23 mouse cellular contexts compared by ENCODE assay signal in the genomic region with DNA sequence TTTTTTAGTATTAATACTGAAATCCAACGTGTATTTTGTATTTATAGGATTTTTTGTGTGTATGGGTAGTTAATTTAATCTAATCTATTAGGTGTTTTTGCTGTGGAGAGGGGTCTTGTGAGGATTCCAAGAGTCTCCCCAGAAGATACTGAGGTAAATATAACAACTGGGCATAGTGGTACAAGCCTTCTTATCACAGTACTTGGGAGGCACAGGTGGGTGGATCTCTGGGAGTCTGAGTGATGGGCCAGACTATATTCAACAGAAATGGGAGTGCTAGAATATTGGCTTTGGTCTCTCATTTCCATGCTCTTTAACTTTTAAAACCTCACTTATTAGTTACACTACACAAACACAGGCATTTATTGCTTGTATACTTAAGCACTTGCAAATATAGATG. TPM values are rescaled to one million over a fixed set of nuclear protein-coding genes. Genes with fewer than 3 reads are reported as not detected.
DNase-seq lines count a peak whose midpoint lies in the region; ATAC-seq lines count a peak whose summit lies in the region.
"Had no signal": no experiment of that assay in that cellular context is flagged by ENCODE, and none has a peak within 500 bp of the region (broad histone marks: within the 10 kb centered on the region; RNA-seq: fewer than 3 reads in every experiment).

No protein-coding gene starts in this region.

- H3K27me3 ChIP-seq in erythroblast, embryonic 14.5 days (ENCODE audit: control insufficient read depth) = peaks cover 28% of the 10 kb centered on the region
- H3K27me3 ChIP-seq in liver, embryonic 12.5 days (replicated peaks) = 0 out of 2 replicates have a peak, but pooled peaks cover 5% of the 10 kb centered on the region
- H3K27me3 ChIP-seq in liver, embryonic 16.5 days (ENCODE audit: control insufficient read depth, insufficient read depth, low read depth, low read length) = no peaks in the 10 kb centered on the region
- H3K27me3 ChIP-seq: embryonic facial prominence, embryonic 15.5 days; forebrain, embryonic 13.5 days; heart, embryonic 15.5 days had no signal

- peak overlapping the region; percentile 37 for H3K4me2 ChIP-seq in liver, embryonic 12.5 days
- peak overlapping the region; percentile 33 for H3K4me2 ChIP-seq in liver, embryonic 16.5 days (ENCODE audit: low read depth, low read length)
- H3K4me2 ChIP-seq: embryonic facial prominence, embryonic 15.5 days; forebrain, embryonic 13.5 days; heart, embryonic 15.5 days; hindbrain, embryonic 14.5 days had no signal

- ATAC-seq in liver, embryonic 12.5 days = peak; percentile 94
- ATAC-seq in liver, embryonic 16.5 days (ENCODE audit: low read depth) = peak; percentile 95
- ATAC-seq: forebrain, postnatal 0 days had no signal

- H3K36me3 ChIP-seq in erythroblast, embryonic 14.5 days (ENCODE audit: control insufficient read depth) = no peaks in the 10 kb centered on the region
- no peaks in the 10 kb centered on the region for H3K36me3 ChIP-seq in liver, embryonic 12.5 days
- H3K36me3 ChIP-seq in liver, embryonic 16.5 days (ENCODE audit: control insufficient read depth, insufficient read depth) = no peaks in the 10 kb centered on the region
- H3K36me3 ChIP-seq: embryonic facial prominence, embryonic 15.5 days; heart, embryonic 15.5 days; hindbrain, embryonic 10.5 days had no signal

- no peaks in the 10 kb centered on the region for H3K9me3 ChIP-seq in erythroblast, embryonic 14.5 days (ENCODE audit: control insufficient read depth, low read length)
- H3K9me3 ChIP-seq in liver, embryonic 12.5 days (replicated peaks) = no peaks in the 10 kb centered on the region
- H3K9me3 ChIP-seq in liver, embryonic 16.5 days (replicated peaks; ENCODE audit: control insufficient read depth, low read length) = no peaks in the 10 kb centered on the region
- H3K9me3 ChIP-seq: embryonic facial prominence, embryonic 15.5 days; forebrain, embryonic 13.5 days; heart, embryonic 15.5 days; hindbrain, embryonic 10.5 days had no signal

- 43% methylated on average over 1 of the region's 1 CpGs for WGBS in liver, embryonic 12.5 days (ENCODE audit: insufficient replicate concordance)
- WGBS in liver, embryonic 16.5 days (ENCODE audit: insufficient replicate concordance) = 48% methylated on average over 1 of the region's 1 CpGs

- H3K4me1 ChIP-seq in erythroblast, embryonic 14.5 days (ENCODE audit: control insufficient read depth) = peaks cover 37% of the 10 kb centered on the region
- peaks cover 31% of the 10 kb centered on the region for H3K4me1 ChIP-seq in liver, embryonic 12.5 days
- peaks cover 14% of the 10 kb centered on the region for H3K4me1 ChIP-seq in liver, embryonic 16.5 days (ENCODE audit: control insufficient read depth, low read depth, low read length)
- H3K4me1 ChIP-seq: embryonic facial prominence, embryonic 15.5 days; forebrain, embryonic 13.5 days had no signal

- peak; percentile 42 for DNase-seq in c-Kit-negative CD71-positive TER-119-positive erythroid progenitor cells, embryonic 14.5 days (ENCODE audit: low read depth, low spot score)
- no peak for DNase-seq in heart, postnatal 25 days (ENCODE audit: low spot score)
- no peak for DNase-seq in gastrocnemius, postnatal 10 days
- DNase-seq in gastrocnemius, adult 8-10 months (ENCODE audit: low spot score in 2 of 2) = no peak
- DNase-seq: adrenal gland, postnatal 10 days; cerebellum, adult 2 months; cerebellum, postnatal 14 days; embryo, embryonic 11 days; forebrain, postnatal 0 days; heart, adult 18-20 months; heart, postnatal 14 days had no signal

- intact Hi-C loops in heart, postnatal 25 days (cut with DNase I) = loop anchor here (5.0 kb wide), 2 partner anchors 36 to 211 kb away; partner anchors contain the start of genes Arrb1 and Slco2b1

- peak overlapping the region; percentile 13 for H3K4me3 ChIP-seq in erythroblast, embryonic 14.5 days (replicated peaks)
- H3K4me3 ChIP-seq in liver, embryonic 12.5 days = no peak overlapping the region
- H3K4me3 ChIP-seq in liver, embryonic 16.5 days (ENCODE audit: low read depth, low read length) = no peak overlapping the region
- H3K4me3 ChIP-seq: embryonic facial prominence, embryonic 15.5 days; forebrain, embryonic 13.5 days; heart, embryonic 15.5 days; hindbrain, embryonic 10.5 days had no signal

- H3K9ac ChIP-seq in liver, embryonic 12.5 days = peak overlapping the region; percentile 57
- no peak overlapping the region; the same call in 1 of the 2 replicates for H3K9ac ChIP-seq in liver, embryonic 16.5 days (ENCODE audit: low read depth, low read length)
- H3K9ac ChIP-seq: embryonic facial prominence, embryonic 15.5 days; forebrain, embryonic 13.5 days; forebrain, postnatal 0 days; heart, embryonic 15.5 days; hindbrain, embryonic 14.5 days had no signal

- H3K27ac ChIP-seq in liver, embryonic 12.5 days = peak overlapping the region; percentile 78
- peak overlapping the region; percentile 75 for H3K27ac ChIP-seq in liver, embryonic 16.5 days (ENCODE audit: low read length)
- H3K27ac ChIP-seq: embryonic facial prominence, embryonic 15.5 days; forebrain, embryonic 13.5 days; heart, embryonic 15.5 days; hindbrain, embryonic 10.5 days; hindbrain, embryonic 14.5 days had no signal

RNA-seq across cellular contexts. Expression of gene Rps3, which starts 17.6 kb away (rescaled TPM):
- polyA plus RNA-seq in erythroblast, embryonic 14.5 days (2012) = 40.9 and 83.1 TPM in 2 replicates
- polyA plus RNA-seq in liver, embryonic 12.5 days (2016; fragmentation: Nextera tagmentation; extraction: Ambion mirVana) = 688 TPM in 2 replicates
- 400 and 448 TPM in 2 replicates for polyA plus RNA-seq in liver, embryonic 16.5 days (2015; fragmentation: Nextera tagmentation; extraction: Ambion mirVana)
- 100 to 1,000 TPM; 306 to 340 TPM for total RNA-seq in heart, postnatal 25 days (2021)
- 100 to 1,000 TPM; 362 to 382 TPM for total RNA-seq in gastrocnemius, postnatal 10 days (2021)
- total RNA-seq in gastrocnemius, adult 8-10 months (2022) = 100 to 1,000 TPM; 272 to 331 (median 278) TPM

RNA-seq across cellular contexts. Expression of gene Arrb1, which starts 34.1 kb away (rescaled TPM):
- polyA plus RNA-seq in erythroblast, embryonic 14.5 days (2012) = 28.5 and 33.1 TPM in 2 replicates
- polyA plus RNA-seq in liver, embryonic 12.5 days (2016; fragmentation: Nextera tagmentation; extraction: Ambion mirVana) = 134 and 136 TPM in 2 replicates
- polyA plus RNA-seq in liver, embryonic 16.5 days (2015; fragmentation: Nextera tagmentation; extraction: Ambion mirVana) = 92.8 and 95.7 TPM in 2 replicates
- 10 to 100 TPM; 17.2 to 26.4 TPM for total RNA-seq in heart, postnatal 25 days (2021)
- total RNA-seq in gastrocnemius, postnatal 10 days (2021) = 10 to 100 TPM; 21.4 to 26.2 TPM
- 10 to 100 TPM; 11.9 to 14.3 (median 12.7) TPM for total RNA-seq in gastrocnemius, adult 8-10 months (2022)

RNA-seq across cellular contexts. Expression of gene Klhl35, which starts 35.3 kb away (rescaled TPM):
- not detected in 2 replicates for polyA plus RNA-seq in erythroblast, embryonic 14.5 days (2012)
- polyA plus RNA-seq in liver, embryonic 12.5 days (2016; fragmentation: Nextera tagmentation; extraction: Ambion mirVana) = 0.14 and 0.32 TPM in 2 replicates
- polyA plus RNA-seq in liver, embryonic 16.5 days (2015; fragmentation: Nextera tagmentation; extraction: Ambion mirVana) = 0.15 TPM in 1 of 2 replicates, not detected in the other
- not detected for total RNA-seq in heart, postnatal 25 days (2021)
- under 1 TPM; 0.14 to 0.38 TPM for total RNA-seq in gastrocnemius, postnatal 10 days (2021)
- total RNA-seq in gastrocnemius, adult 8-10 months (2022) = not detected
- total RNA-seq: common myeloid progenitor, adult 5-6 weeks; gastrocnemius, adult 18-20 months; heart, adult 18-20 months; MEL had no signal
- polyA plus RNA-seq: C2C12 had no signal
